Mouse (Mus musculus) lung, adult 2 months (tissue): ENCODE results near the gene Exoc6b. TPM values are rescaled to one million over a fixed set of nuclear protein-coding genes. Genes with fewer than 3 reads are reported as not detected.

Source experiments
- DNase-seq: peaks from one replicate; pipeline ENCODE4 v3.0.0; 2022
- H3K4me1 ChIP-seq: fragments of 200-500 bp; 2 replicates; pipeline ENCODE4 v1.6.1; 2011; ENCODE audit warnings: low read length; ENCODE audit not compliant: control insufficient read depth, insufficient read depth
- H3K4me3 ChIP-seq: fragments of 200-500 bp; replicated peaks from 2 replicates; pipeline ENCODE3; 2011; ENCODE audit warnings: low read depth, mild to moderate bottlenecking, control low read depth, low read length; ENCODE audit errors: extremely low read depth
- CTCF ChIP-seq: fragments of 200-500 bp; IDR thresholded peaks from 2 replicates; pipeline ENCODE4 v1.5.1; 2011; ENCODE audit warnings: mild to moderate bottlenecking, low read length, control low read depth; ENCODE audit not compliant: insufficient read depth
- POLR2A ChIP-seq: fragments of 200-500 bp; IDR thresholded peaks from 2 replicates; pipeline ENCODE4 v1.6.1; 2011; ENCODE audit warnings: low read depth, mild to moderate bottlenecking, control low read depth, low read length, borderline replicate concordance; ENCODE audit errors: extremely low read depth
- WGBS: fragments of 180-500 bp; shearing (Covaris S2); methylation state at CpG from one replicate; pipeline ENCODE4 v1.1.7; 2018; 5-methylcytosine and 5-hydroxymethylcytosine counted together
- polyA plus RNA-seq: library from polyadenylated mRNA; depleted of rRNA; stranded (reverse); fragments of >200 nt; gene quantifications from 2 replicates; pipeline ENCODE4 v1.2.3, GENCODE M21; 2012

Exoc6b gene
- polyA plus RNA-seq, 1 experiment = 14.3 TPM

GRCm38 (mm10) chr6:84698288-84698673, 371.0 kb downstream of the Exoc6b start:
- DNase-seq = no peak
- H3K4me3 ChIP-seq = no peak overlapping the region
- WGBS = 26% methylated on average over 1 of the region's 1 CpGs
- peaks cover 24% of the 10 kb centered on the region for H3K4me1 ChIP-seq
- TF ChIP-seq CTCF (no peak), POLR2A (no peak)

- no peak for DNase-seq
- TF ChIP-seq CTCF (no peak), POLR2A (no peak)
- H3K4me1 ChIP-seq = peaks cover 25% of the 10 kb centered on the region
- no peak overlapping the region for H3K4me3 ChIP-seq
- 23% methylated on average over 9 of the region's 9 CpGs for WGBS
Observed at GRCm38 (mm10) chr6:84697474-84698287, 371.6 kb downstream of the Exoc6b start.

- Histone ChIP-seq H3K4me3 (no peak overlapping the region), H3K4me1 (peaks cover 22% of the 10 kb centered on the region)
- DNase-seq = no peak
- TF ChIP-seq CTCF (no peak), POLR2A (no peak)
- 51% methylated on average over 4 of the region's 4 CpGs for WGBS
Observed at GRCm38 (mm10) chr6:84693844-84694243, 375.5 kb downstream of the Exoc6b start.

- peaks cover 19% of the 10 kb centered on the region for H3K4me1 ChIP-seq
- no peak overlapping the region for H3K4me3 ChIP-seq
- WGBS = 45% methylated on average over 2 of the region's 2 CpGs
- TF ChIP-seq POLR2A (no peak), CTCF (no peak)
- no peak for DNase-seq
Observed at GRCm38 (mm10) chr6:84693204-84693603, 376.1 kb downstream of the Exoc6b start.

GRCm38 (mm10) chr6:84691907-84692306, 377.4 kb downstream of the Exoc6b start:
- H3K4me3 ChIP-seq = no peak overlapping the region
- TF ChIP-seq CTCF (no peak), POLR2A (no peak)
- no peak for DNase-seq
- H3K4me1 ChIP-seq = peaks cover 8% of the 10 kb centered on the region
- 73% methylated on average over 3 of the region's 3 CpGs for WGBS

GRCm38 (mm10) chr6:84677770-84678169, 391.5 kb downstream of the Exoc6b start:
- DNase-seq = no peak
- WGBS = 65% methylated on average over 3 of the region's 3 CpGs
- TF ChIP-seq CTCF (no peak), POLR2A (no peak)
- Histone ChIP-seq H3K4me3 (no peak overlapping the region), H3K4me1 (no peaks in the 10 kb centered on the region)

- Histone ChIP-seq H3K4me1 (no peaks in the 10 kb centered on the region), H3K4me3 (no peak overlapping the region)
- 97% methylated on average over 3 of the region's 3 CpGs for WGBS
- no peak for TF ChIP-seq CTCF
- no peak for TF ChIP-seq POLR2A
- no peak for DNase-seq
Observed at GRCm38 (mm10) chr6:84674936-84675335, 394.4 kb downstream of the Exoc6b start.

- no peak for TF ChIP-seq POLR2A
- DNase-seq = no peak
- H3K4me1 ChIP-seq = no peaks in the 10 kb centered on the region
- no peak overlapping the region for H3K4me3 ChIP-seq
- 87% methylated on average over 7 of the region's 7 CpGs for WGBS
Observed at GRCm38 (mm10) chr6:84674136-84674535, 395.2 kb downstream of the Exoc6b start.

GRCm38 (mm10) chr6:84661451-84662112, 407.7 kb downstream of the Exoc6b start:
- peaks cover 11% of the 10 kb centered on the region for H3K4me1 ChIP-seq
- WGBS = 74% methylated on average over 2 of the region's 2 CpGs
- TF ChIP-seq POLR2A = no peak
- no peak for DNase-seq
- H3K4me3 ChIP-seq = no peak overlapping the region

GRCm38 (mm10) chr6:84660982-84661381, 408.3 kb downstream of the Exoc6b start:
- Histone ChIP-seq H3K4me3 (no peak overlapping the region), H3K4me1 (peaks cover 16% of the 10 kb centered on the region)
- TF ChIP-seq POLR2A = no peak
- no peak for TF ChIP-seq CTCF
- DNase-seq = no peak
- 82% methylated on average over 1 of the region's 1 CpGs for WGBS

GRCm38 (mm10) chr6:84657091-84657490, 412.2 kb downstream of the Exoc6b start:
- 61% methylated on average over 1 of the region's 1 CpGs for WGBS
- Histone ChIP-seq H3K4me3 (no peak overlapping the region), H3K4me1 (peaks cover 16% of the 10 kb centered on the region)
- TF ChIP-seq CTCF (no peak), POLR2A (no peak)
- no peak for DNase-seq
